Mouse (Mus musculus) lung, adult 2 months (tissue): ENCODE results near the gene Amdhd1.

Experiments
- CTCF ChIP-seq: fragments of 200-500 bp; IDR thresholded peaks from 2 replicates; pipeline ENCODE4 v1.5.1; 2011; ENCODE audit warnings: mild to moderate bottlenecking, low read length, control low read depth; ENCODE audit not compliant: insufficient read depth
- POLR2A ChIP-seq: fragments of 200-500 bp; IDR thresholded peaks from 2 replicates; pipeline ENCODE4 v1.6.1; 2011; ENCODE audit warnings: low read depth, mild to moderate bottlenecking, control low read depth, low read length, borderline replicate concordance; ENCODE audit errors: extremely low read depth

DNA sequence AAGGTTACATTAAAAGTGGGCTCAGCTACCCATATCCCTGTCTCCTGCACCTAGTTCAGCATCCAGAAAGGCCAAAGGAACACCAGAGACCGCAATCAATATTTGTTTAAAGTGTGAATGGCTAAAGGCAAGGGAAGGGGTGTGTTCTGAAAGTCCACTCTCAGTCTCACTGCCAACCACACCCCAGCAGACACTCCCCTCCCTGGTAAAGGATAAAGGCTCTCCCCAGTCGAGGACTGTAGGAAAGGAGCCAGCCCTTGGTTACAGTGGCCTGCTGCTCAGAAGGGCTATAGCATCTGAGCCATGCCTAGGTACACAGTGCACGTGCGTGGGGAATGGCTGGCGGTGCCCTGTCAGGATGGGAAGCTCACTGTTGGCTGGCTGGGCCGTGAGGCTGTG is 51.0 kb downstream of the Amdhd1 start:
- no peak for TF ChIP-seq POLR2A
- TF ChIP-seq CTCF: no peak
